Mouse (Mus musculus): ENCODE measurements around the gene Gm20425.

Gene Gm20425

DNA sequence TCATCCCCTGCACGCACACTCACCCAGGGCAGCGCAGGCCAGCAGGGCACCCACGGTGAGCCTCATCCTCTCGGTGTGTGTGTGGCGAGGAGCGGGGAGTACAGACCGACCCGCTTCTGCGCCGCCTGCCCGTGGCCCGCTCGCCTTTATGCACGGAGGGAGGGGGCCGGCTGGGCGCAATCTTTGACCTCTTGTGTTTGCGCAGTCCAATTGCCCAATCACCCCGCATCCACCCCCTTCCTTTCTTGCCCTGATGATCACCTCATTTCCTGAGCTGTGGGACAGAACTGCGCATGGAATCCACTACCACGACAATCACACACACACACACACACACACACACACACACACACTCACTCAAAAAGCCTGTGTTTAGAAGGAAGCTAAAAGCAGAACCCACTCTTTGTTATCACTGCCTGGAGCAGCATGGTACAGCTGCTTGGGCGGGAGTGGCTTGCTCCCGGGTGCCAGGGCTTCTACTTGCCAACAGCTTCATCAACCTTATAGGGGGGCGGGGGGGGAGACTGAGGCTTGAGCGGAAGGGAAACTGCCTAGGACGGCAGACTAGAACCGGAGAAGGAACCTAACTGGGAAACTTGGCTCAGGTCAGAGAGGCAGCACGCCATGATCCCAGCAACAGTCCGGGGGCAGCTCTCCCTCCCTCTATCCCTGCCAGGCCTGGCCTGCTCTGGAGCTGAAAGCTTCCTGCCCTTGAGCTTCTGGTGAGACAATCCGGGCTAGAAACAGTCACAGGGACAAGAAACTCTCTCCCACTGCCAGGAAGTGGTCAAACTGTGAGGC is at the start of gene Gm20425, which contains the start of gene Trf:
Gm20425 (minus strand) TSS at position 157 of the 801 bp plus-strand sequence.
Trf (minus strand) TSS at position 294 of the 801 bp plus-strand sequence.
- DNase-seq (ENCODE audit: low read depth): peak; percentile 55

DNA sequence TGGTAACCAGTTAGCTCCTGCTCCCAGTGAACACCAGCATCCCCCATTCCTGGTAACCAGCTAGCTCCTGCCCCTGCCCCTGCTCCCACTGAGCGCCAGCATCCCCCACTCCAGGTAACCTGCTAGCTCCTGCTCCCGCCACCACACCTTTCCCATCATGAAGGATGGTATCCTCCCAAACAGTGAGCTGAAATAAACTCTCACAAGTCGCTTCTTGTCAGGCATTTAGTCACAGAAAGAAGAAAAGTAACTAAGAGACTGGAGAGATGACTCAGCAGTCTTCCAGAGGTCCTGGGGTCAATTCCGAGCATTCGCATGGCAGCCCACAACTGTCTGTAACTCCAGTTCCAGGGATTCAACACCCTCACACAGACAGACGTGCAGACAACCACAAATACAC is 46.8 kb upstream of the Gm20425 start:
- DNase-seq (ENCODE audit: low read depth): no peak

DNA sequence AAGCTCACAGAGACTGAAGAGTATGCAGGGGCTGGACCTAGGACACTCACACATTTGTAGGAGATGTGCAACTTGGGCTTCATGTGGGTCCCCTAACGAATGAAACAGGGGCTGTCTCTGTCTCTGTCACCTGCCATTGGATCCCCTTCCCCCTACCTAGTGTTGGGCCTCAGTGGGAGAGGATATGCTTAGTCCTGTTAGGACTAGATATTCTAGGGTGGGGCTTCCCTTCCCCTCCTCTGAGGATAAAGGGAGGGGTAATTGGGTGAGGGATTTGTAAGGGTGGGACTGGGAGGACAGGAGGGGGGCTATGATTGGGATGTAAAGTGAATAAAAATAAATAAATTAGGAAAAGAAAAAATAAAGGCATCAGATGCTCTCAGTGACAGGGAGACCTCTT is 45.6 kb upstream of the Gm20425 start:
- DNase-seq (ENCODE audit: low read depth): no peak

DNA sequence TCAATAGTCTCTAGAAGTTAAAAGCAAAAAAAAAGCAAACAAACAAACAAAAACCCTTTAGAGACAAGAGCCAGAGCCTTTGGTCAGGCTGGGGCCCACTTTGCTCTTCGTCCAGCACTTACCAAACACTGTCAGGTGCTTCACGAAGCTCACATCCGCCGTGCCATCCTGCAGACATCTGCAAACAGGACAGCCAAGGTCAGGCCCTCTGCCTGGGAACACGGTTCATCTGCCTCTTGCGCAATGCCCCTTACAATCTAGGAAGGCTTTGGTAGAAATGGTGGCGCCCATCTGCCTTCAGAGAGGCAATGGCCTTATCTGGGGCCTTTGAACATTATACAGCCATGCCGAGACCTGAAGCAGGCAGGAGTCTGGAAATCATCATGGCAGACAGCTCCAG is 44.7 kb upstream of the Gm20425 start:
- DNase-seq (ENCODE audit: low read depth): no peak

DNA sequence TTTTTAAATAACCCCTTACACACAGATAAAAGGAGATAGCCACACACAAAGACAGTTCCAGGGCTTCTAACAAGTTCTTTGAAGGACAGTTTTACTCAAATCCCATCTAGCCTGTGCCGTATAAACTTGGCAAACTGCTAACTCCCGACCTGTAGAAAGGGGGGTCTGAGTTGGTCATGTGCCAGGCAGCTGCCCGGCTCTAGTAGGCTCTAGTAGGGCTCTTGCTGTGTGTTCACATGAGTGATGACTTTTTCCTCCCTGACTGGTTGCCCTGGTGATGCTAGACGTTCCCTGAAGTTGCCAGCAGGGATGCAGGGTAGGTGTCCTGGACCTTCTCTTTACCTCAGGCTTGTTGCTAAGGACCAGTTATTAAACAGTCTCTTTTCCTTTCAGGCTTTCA is 41.0 kb upstream of the Gm20425 start:
- no peak for DNase-seq (ENCODE audit: low read depth)

DNA sequence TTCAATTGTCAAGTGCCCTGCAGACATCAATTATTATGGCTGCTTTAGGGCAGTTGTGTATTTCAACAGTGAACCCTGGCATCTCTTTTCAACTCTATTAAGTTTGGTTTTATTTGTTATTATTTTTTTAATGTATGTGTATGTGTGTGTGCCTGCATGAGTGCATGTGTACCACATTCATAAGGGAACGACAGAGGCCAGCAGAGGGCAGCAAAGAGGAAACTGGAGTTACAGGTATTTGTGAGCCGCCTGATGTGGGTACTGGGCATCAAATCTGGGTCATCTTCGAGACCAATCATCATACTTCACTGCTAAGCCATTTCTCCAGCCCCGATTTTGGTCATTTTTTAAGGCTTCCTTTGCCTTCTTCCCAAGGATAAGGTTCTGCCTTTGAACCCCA is 35.7 kb upstream of the Gm20425 start:
- DNase-seq (ENCODE audit: low read depth): no peak

DNA sequence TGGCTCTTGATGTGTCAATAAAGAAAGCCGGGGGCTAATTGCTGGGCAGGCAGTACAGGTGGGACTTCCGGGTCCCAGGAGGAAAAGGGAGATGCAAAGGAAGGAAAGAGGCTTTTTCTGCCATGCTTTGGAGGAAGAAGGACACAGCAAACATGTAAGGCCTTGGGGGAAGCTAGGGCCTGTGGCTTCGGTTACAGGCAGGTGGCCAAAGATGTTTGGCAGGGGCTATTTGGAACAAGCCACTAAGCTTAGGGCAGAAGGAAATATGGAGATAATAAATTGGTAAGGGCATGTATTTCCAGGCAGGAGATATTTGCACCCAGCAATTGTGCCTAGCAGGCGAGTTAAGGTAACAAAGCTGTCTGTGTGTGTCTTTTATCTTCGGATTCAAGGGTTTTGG is 22.8 kb upstream of the Gm20425 start:
- no peak for DNase-seq (ENCODE audit: low read depth)

DNA sequence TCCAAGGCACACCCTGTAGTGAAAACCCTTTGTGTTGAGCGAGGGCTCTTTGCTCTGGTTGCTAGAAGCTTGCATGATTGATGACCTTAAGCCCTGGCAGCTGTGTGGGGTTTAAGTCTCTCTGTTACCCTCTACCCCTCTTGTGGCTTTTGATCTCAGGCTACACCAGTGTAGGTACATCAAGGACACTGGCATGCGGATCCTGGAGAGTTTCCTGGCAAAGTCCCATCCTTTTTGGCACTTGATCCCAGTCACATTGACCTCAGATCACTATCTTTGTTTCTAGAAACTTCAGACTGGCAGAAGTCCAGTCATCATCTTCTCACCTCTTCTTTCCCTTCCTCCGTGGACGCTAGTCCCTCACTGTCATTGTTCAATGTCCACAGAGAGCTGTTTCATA is 18.5 kb upstream of the Gm20425 start:
- DNase-seq (ENCODE audit: low read depth): no peak

DNA sequence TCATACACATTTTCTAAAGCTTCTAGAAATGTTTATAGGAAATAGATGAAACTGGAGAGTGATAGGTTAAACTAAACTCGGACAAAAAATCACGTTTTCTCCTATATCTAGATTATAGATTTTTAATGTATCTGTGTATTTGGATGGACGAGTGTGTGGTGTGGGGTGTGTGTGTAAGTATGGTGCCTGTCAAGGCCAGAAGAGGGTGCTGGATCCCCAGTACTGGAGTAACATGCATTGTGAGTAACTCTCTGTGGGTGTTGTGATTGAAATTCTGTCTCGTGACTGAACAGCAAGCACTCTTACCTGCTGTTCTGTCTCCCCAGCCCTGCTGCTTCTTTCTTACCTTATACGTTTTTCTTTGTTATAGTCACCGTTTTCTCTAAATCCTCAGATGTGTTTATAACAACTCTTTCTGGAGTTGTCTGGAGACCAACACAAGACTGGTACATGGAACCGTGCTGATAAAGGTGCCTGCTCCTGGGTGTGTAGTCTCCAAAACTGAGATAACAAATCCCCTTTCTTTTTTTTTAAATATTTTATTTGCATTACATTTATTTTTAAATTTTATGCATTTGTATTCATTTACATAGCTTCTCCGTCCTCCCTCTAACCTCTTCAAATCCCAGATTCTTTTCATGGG is 16.5 kb upstream of the Gm20425 start:
- DNase-seq (ENCODE audit: low read depth): no peak

DNA sequence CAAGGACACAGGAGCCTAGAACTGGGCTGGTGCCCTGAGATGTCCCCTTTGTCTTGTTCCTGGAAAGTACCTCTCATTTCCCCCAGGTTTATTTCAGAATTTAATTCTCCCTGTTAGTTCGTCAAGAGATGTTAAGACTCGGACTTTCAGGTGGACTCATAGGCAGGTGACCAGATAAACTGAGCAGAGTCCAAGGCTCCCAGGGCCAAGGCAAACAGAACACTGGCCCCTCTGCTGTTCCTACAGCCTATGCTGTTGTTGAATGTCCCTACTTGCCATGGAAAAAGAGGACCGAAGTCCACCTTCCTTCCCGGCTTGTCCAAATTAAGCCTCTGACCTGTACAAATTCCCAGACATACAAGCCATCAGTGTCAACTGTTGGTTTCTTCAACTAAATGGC is 13.5 kb upstream of the Gm20425 start:
- no peak for DNase-seq (ENCODE audit: low read depth)

DNA sequence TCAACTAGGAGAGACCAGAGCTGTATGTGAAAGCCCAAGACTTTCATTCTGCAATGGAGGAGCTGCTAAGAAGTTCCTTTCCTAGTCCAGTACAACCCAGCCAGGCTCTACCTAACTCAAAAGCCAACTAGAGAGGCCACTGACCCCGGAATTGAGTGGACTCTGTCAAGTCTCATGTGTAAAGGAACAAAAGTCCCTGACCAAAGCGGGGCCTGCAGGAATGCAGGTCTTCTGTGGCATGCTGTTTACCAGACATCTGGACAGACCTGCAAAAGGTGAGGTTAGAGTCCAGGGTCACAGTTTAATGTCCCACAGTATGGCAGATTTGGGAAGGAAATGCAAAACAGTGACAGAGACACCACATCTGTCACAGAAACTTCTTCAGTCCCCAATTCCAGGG is 11.1 kb upstream of the Gm20425 start:
- DNase-seq (ENCODE audit: low read depth): no peak

DNA sequence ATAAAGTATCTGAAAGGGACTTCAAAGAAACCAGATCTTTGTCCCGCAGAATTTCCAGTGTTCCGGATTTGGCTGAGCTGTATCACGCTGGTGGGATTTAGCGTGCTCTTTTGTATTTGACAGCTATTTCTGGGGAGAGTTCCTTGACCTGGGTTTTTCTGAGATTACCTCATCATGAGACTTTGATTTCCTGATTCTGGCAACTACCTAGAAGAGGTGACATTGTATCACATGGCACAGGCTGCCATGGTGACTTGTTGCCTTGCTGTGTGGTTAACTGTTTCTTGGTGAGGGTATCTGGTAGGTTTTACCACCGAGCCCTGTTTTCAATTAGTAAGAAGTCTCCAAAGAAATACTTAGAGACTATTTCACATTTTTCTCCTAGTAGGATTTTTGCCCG is 9.4 kb upstream of the Gm20425 start:
- DNase-seq (ENCODE audit: low read depth): no peak

DNA sequence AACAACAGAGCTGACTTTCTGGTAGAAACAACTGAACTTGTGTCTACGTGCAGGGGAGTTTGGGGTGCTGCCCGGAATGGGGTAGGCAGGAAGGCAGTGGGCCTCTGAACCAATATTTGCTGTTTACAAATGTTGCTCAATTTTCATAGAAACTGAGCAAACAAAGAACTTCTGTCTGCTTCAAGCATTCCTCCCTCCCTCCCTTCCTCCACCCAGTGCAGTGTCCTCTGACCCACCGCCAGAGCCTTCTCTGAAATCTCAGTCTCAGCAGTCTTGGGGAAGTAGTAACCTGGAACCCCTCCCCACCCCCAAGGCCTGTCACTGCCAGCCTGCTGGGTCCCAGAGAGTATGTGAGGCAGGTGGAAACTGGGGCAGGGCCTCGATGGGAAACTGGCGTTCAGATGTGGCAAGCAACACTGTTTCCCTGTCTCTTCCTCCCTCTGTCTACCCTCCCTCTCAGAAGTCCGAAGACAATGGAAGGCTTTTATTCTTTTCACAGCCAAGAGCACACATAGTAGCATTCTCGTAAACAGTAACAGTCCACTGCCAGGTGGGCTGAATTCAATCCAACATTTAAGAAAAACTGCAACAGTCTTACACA is 4.6 kb upstream of the Gm20425 start:
- no peak for DNase-seq (ENCODE audit: low read depth)

DNA sequence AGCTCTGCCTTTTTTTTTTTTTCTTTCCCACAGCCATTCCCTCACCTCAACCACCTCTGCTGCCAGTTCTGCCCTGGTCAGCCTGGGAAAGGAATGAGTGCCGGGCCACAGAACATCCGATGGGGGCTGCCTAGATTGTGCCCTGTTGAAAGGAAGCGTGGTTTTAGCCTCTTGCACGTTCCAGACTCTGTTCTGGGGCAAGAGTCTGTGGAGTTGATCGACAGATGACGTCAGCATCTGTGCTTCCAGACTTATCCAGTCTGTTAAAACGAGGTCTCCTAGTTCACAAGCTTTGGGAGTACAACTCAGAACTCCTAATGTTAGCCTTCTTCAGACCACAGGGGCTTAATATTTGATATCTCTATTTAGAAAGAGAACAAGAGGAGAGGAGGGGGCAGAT is 4.0 kb upstream of the Gm20425 start:
- no peak for DNase-seq (ENCODE audit: low read depth)

DNA sequence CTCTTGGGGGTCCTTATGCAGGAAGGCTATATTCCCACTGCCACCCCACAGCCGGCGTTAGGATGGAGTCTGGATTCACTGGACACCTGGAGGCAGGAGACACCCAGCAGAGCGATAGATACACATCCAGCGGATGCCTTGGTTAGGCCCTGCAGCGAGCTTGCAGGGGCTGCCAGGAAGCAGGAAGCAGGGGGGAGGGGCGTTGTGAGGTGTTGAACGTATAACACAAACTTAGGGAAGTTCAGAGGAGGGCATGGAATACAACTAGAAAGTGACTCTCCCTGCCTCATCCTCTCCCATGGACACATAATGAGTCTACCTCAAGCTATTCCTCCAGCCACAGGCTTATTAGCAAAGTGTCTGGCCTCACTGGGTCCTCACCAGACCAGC is 2.9 kb upstream of the Gm20425 start:
- no peak for DNase-seq (ENCODE audit: low read depth)

DNA sequence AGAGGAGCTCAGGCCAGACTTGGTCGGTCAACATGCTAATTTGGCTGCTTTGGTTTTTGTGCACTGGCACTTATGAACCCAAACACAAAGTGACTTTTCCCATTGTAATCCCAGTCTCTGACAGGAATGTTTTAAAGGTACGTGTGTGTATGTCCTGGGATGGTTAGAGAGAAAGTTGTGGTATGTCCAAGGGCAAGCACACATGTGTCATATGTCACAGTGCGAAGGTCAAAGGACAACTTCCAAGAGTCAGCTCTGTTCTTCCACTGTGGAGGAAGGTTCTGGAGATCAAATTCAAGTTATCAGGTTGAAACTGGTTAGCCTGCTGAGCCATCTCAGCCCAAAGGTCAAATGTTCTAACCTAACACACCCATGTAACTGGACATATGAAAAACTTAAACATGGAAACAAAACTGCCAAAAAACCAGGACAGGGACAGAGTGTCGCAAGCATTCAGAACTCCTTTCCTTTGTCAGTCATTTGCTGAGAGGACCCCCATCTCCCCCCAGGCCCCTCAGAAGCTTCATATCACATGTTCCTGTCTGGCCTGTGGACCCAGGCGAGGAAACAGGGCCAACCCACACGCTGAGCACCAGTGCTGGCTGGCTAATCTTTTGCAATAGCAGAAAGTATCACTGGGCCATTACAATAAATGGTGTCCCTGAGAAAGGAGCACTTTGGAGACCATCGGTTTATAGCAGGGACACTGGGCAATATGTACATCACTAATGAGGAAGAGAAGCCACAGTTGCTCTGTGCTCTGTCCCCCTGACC is 2.3 kb upstream of the Gm20425 start:
- DNase-seq (ENCODE audit: low read depth): no peak

DNA sequence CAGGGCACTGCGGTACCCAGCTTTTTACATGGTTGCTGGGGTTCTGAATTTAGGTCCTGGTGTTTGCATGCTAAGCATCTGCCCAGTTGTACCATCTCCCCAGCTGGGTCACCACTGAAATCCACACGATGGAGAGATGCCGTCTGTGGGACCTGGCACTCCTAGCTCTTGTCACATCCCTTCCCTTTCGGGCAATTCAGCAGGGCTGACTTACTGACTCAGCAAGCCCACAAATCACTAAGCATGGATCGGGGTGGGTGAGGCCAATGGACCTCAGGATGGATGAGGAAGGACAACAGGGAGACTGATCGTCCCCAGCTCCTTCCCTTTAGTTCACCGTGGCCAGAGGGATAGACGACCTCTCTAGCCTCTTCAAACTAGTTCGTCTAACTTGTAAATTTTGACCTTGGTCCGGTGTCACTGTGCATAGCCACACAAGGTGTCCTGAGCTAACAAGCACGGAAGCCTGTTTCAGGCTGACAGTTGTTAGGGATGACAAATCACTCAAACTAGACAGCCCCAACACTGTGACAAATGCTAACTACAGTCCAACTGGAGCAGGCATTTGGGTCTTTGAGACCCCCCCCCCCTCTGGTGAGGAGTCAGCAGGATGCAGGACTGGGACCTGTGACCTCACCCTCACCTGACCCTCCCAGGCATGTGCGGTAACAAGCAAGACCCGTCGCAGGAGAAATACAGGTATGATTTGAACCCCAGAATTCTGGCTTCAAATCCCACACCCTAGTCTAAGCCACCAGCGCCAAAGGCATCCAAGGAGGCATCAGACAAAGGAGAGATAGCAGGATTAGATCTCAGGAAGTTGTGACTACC is 855 bp downstream of the Gm20425 start:
- DNase-seq (ENCODE audit: low read depth): no peak

DNA sequence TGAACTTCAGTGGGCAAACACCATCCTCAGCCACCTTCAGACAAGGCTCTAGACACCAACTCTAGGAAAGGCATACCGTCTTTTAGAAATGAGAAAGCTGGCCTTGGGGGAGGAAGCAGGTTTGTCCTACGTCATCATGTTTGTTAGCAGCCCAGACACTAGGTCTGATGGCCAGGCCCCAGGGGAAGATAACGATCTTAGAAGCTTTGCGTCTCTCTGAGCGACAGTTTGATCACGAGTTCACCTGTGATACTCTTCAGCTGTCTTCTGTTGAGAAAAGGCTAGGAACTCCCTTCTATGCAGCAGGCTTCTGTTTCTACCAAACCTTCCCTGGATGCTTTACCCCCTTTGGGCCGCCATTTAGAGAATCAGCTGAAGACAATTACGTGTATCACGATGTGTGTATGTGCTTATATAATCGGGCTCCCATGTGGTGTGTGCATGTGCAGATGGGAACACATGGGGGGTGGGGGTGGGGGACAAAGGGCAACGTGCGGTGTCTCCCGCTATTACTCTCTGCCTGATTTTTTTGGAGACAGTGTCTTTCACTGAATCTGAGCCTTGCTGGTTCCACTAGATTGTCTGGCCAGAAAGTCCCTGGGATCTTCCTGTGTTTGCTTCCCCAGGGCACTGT is 1.6 kb downstream of the Gm20425 start:
- DNase-seq (ENCODE audit: low read depth): no peak

DNA sequence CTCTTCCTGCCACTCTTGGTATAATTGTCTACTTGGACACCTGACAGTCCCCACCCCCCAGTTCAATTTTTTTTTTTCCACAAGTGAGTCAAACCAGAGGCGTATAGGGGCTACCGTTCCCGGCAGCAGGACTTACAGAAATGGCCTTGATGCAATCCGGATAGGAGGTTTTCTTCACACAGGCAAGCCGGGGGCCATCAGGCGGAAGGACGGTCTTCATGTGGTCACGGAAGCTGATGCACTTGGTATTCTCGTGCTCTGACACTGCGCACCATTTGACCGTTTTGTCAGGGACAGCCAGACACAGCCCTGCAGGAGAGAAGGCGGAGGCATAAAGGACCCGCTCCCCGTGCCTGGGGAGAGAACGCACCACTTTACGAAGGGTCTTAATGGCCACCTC is 2.3 kb downstream of the Gm20425 start:
- no peak for DNase-seq (ENCODE audit: low read depth)

DNA sequence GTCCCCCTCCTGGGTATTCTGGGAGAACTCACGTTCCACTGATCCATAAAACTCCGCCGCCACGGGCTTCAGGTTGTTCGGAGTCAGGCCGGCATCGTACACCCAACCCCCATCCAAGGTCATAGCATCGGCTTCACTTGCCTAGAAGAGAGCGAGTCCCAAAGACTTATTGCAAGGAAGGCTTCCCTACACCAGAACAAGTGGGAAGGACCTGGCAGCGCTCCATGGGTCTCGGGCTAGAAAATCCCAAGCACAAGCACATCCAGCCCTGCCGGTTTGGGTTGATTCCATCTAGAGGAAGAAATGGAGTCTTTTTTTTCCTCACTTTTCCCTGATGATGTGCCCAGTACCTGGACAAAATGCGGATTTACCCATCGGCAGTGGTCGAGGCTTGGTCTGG is 3.3 kb downstream of the Gm20425 start:
- DNase-seq (ENCODE audit: low read depth): no peak

DNA sequence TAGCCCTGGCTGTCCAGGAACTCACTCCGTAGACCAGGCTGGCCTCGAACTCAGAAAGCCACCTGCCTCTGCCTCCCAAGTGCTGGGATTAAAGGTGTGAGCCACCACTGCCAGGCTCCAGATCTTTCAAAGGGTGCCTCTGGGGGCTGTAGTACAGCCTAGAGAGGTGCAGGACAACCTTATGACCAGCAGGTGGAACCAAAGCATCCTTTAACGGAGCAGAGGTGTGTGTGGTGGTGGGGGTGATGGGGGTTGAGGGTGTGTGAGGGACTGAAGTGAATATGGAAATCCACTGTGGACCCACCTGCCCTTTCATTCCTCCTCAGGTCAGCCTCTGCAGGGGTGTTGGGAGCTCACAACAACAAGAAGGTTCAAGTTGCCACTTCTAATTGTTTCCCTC is 4.6 kb downstream of the Gm20425 start:
- DNase-seq (ENCODE audit: low read depth): peak; percentile 52

All from naive thymus-derived CD4-positive, alpha-beta T cell, adult 2 months (primary cell).